Comparison of ENCODE assay signal across 16 mouse cellular contexts in the genomic region with DNA sequence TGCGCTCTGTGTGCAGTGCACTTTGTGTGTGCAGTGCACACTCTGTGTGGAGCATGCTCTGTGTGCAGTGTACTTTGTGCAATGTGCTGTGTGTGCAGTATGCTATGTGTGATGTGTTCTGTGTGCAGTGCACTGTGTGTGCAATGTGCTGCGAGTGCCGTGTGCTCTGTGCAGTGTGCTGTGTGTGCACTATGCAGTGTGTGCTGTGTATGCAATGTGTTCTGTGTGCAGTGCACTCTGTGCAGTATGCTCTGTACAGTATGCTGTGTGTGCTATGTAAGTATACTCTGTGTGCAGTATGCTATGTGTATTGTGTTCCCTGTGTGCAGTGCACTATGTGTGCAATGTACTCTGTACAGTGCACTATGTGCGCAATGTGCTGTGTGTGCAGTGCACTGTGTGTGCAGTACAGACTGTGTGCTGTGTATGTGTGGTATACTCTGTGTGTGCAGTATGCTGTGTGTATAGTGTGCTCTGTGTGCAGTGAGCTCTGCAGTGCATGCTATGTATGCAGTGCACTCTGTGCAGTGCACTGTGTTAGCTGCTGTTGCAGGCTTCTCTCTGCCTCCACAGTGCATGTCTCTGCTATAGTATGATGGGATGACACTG.
A peak's percentile ranks its signal among the peaks of the same experiment; 100 is the strongest.
DNase-seq lines count a peak whose midpoint lies in the region; ATAC-seq and TF ChIP-seq lines count a peak whose summit lies in the region.
"Had no signal": no experiment of that assay in that cellular context is flagged by ENCODE, and none has a peak within 500 bp of the region (broad histone marks: within the 10 kb centered on the region; RNA-seq: fewer than 3 reads in every experiment).

No protein-coding gene starts in this region.

- H3K27me3 ChIP-seq in embryonic facial prominence, embryonic 12.5 days = no peaks in the 10 kb centered on the region
- H3K27me3 ChIP-seq in embryonic facial prominence, embryonic 10.5 days (replicated peaks; ENCODE audit: low read depth, poor library complexity, severe bottlenecking) = no peaks in the 10 kb centered on the region
- H3K27me3 ChIP-seq in kidney, postnatal 0 days (ENCODE audit: insufficient read depth, low read length) = no peaks in the 10 kb centered on the region
- H3K27me3 ChIP-seq in G1E (ENCODE audit: insufficient read depth, low read length) = peaks cover 2% of the 10 kb centered on the region; the same call in 1 of the 2 replicates
- no peaks in the 10 kb centered on the region for H3K27me3 ChIP-seq in hindbrain, embryonic 15.5 days
- no peaks in the 10 kb centered on the region for H3K27me3 ChIP-seq in liver, postnatal 0 days (ENCODE audit: insufficient read depth, low read length)

- ATAC-seq in embryonic facial prominence, embryonic 12.5 days (ENCODE audit: insufficient number of reproducible peaks, insufficient read depth, low FRiP score, low TSS enrichment) = peak; percentile 41; the same call in 1 of the 2 replicates
- peak; percentile 38; the same call in 1 of the 2 replicates for ATAC-seq in kidney, postnatal 0 days (replicated peaks; ENCODE audit: low FRiP score, low read depth)
- no peak for ATAC-seq in G1E (ENCODE audit: extremely low read depth, insufficient number of reproducible peaks, low FRiP score, poor library complexity, severe bottlenecking)
- ATAC-seq in hindbrain, embryonic 15.5 days (ENCODE audit: low FRiP score, low read depth) = peak; percentile 61; the same call in 1 of the 2 replicates
- ATAC-seq in liver, postnatal 0 days = no peak

- H3K4me1 ChIP-seq in embryonic facial prominence, embryonic 12.5 days = no peaks in the 10 kb centered on the region
- H3K4me1 ChIP-seq in embryonic facial prominence, embryonic 10.5 days = no peaks in the 10 kb centered on the region
- no peaks in the 10 kb centered on the region for H3K4me1 ChIP-seq in kidney, postnatal 0 days (replicated peaks; ENCODE audit: insufficient read depth, low read length)
- H3K4me1 ChIP-seq in G1E (ENCODE audit: insufficient read depth, low read depth, low read length) = no peaks in the 10 kb centered on the region
- no peaks in the 10 kb centered on the region for H3K4me1 ChIP-seq in hindbrain, embryonic 15.5 days (replicated peaks)
- H3K4me1 ChIP-seq in liver, postnatal 0 days (ENCODE audit: insufficient read depth) = no peaks in the 10 kb centered on the region
- H3K4me1 ChIP-seq: heart, embryonic 10.5 days had no signal

- H3K4me3 ChIP-seq in embryonic facial prominence, embryonic 12.5 days = no peak overlapping the region
- no peak overlapping the region for H3K4me3 ChIP-seq in embryonic facial prominence, embryonic 10.5 days
- no peak overlapping the region for H3K4me3 ChIP-seq in kidney, postnatal 0 days (replicated peaks; ENCODE audit: low read depth, low read length)
- H3K4me3 ChIP-seq in G1E (ENCODE audit: low read depth, low read length) = peak overlapping the region; percentile 1; the same call in 1 of the 2 replicates
- H3K4me3 ChIP-seq in hindbrain, embryonic 15.5 days = no peak overlapping the region
- no peak overlapping the region for H3K4me3 ChIP-seq in liver, postnatal 0 days (ENCODE audit: low read depth, low read length)
- H3K4me3 ChIP-seq: heart, embryonic 10.5 days had no signal

- H3K4me2 ChIP-seq in embryonic facial prominence, embryonic 12.5 days (replicated peaks) = no peak overlapping the region
- no peak overlapping the region for H3K4me2 ChIP-seq in kidney, postnatal 0 days (ENCODE audit: low read length)
- no peak overlapping the region for H3K4me2 ChIP-seq in hindbrain, embryonic 15.5 days
- H3K4me2 ChIP-seq in liver, postnatal 0 days (ENCODE audit: low read depth, low read length) = no peak overlapping the region
- H3K4me2 ChIP-seq: liver, embryonic 11.5 days had no signal

- TF ChIP-seq EP300 in liver, postnatal 0 days (IDR thresholded peaks at IDR 0.05; ENCODE audit: low read depth) = no peak

- no peaks in the 10 kb centered on the region for H3K9me3 ChIP-seq in embryonic facial prominence, embryonic 12.5 days
- no peaks in the 10 kb centered on the region for H3K9me3 ChIP-seq in embryonic facial prominence, embryonic 10.5 days
- no peaks in the 10 kb centered on the region for H3K9me3 ChIP-seq in kidney, postnatal 0 days (replicated peaks; ENCODE audit: low read length)
- H3K9me3 ChIP-seq in G1E (replicated peaks) = no peaks in the 10 kb centered on the region
- no peaks in the 10 kb centered on the region for H3K9me3 ChIP-seq in hindbrain, embryonic 15.5 days
- H3K9me3 ChIP-seq in liver, postnatal 0 days (ENCODE audit: low read length) = no peaks in the 10 kb centered on the region
- H3K9me3 ChIP-seq: heart, embryonic 10.5 days had no signal

- H3K36me3 ChIP-seq in embryonic facial prominence, embryonic 12.5 days = peaks cover 89% of the 10 kb centered on the region
- peaks cover 99% of the 10 kb centered on the region for H3K36me3 ChIP-seq in embryonic facial prominence, embryonic 10.5 days (replicated peaks)
- H3K36me3 ChIP-seq in kidney, postnatal 0 days (ENCODE audit: insufficient read depth, low read length) = peaks cover 81% of the 10 kb centered on the region
- no peaks in the 10 kb centered on the region for H3K36me3 ChIP-seq in G1E (replicated peaks)
- H3K36me3 ChIP-seq in hindbrain, embryonic 15.5 days = peaks cover 86% of the 10 kb centered on the region
- peaks cover 67% of the 10 kb centered on the region for H3K36me3 ChIP-seq in liver, postnatal 0 days (replicated peaks; ENCODE audit: insufficient read depth, low read length)

- TF ChIP-seq CTCF in kidney, postnatal 0 days (IDR thresholded peaks at IDR 0.05; ENCODE audit: low read depth) = no peak
- TF ChIP-seq CTCF in G1E (IDR thresholded peaks at IDR 0.05; ENCODE audit: low read depth, low read length) = no peak
- TF ChIP-seq CTCF in liver, postnatal 0 days (IDR thresholded peaks at IDR 0.05; ENCODE audit: low read depth) = no peak

- 97% methylated on average over 4 of the region's 4 CpGs for WGBS in embryonic facial prominence, embryonic 12.5 days
- 95% methylated on average over 4 of the region's 4 CpGs for WGBS in embryonic facial prominence, embryonic 10.5 days
- 96% methylated on average over 4 of the region's 4 CpGs for WGBS in kidney, postnatal 0 days
- WGBS in hindbrain, embryonic 15.5 days = 98% methylated on average over 4 of the region's 4 CpGs
- 92% methylated on average over 4 of the region's 4 CpGs for WGBS in liver, postnatal 0 days (ENCODE audit: insufficient replicate concordance)

- DNase-seq in embryonic facial prominence, embryonic 10.5 days (ENCODE audit: low spot score) = no peak
- no peak for DNase-seq in kidney, postnatal 0 days (ENCODE audit: low spot score)
- no peak for DNase-seq in kidney, adult 9 months
- DNase-seq in G1E (ENCODE audit: low spot score) = no peak
- no peak for DNase-seq in ovary, postnatal 10 days (ENCODE audit: low spot score)
- DNase-seq in liver, postnatal 0 days = no peak
- DNase-seq: cerebellum, adult 11-12 months; kidney, postnatal 14 days; layer of hippocampus, adult 9-11 months; lung, postnatal 14 days; right cerebral cortex, postnatal 25 days; thymus, postnatal 25 days had no signal

- no peak overlapping the region for H3K27ac ChIP-seq in embryonic facial prominence, embryonic 12.5 days
- no peak overlapping the region for H3K27ac ChIP-seq in embryonic facial prominence, embryonic 10.5 days (replicated peaks)
- H3K27ac ChIP-seq in kidney, postnatal 0 days = no peak overlapping the region
- no peak overlapping the region for H3K27ac ChIP-seq in hindbrain, embryonic 15.5 days (replicated peaks)
- H3K27ac ChIP-seq in liver, postnatal 0 days (ENCODE audit: low read depth) = no peak overlapping the region
- H3K27ac ChIP-seq: heart, embryonic 10.5 days had no signal

- H3K9ac ChIP-seq in embryonic facial prominence, embryonic 12.5 days = no peak overlapping the region
- H3K9ac ChIP-seq in kidney, postnatal 0 days (ENCODE audit: low read depth, low read length) = no peak overlapping the region
- no peak overlapping the region for H3K9ac ChIP-seq in hindbrain, embryonic 15.5 days
- no peak overlapping the region for H3K9ac ChIP-seq in liver, postnatal 0 days (replicated peaks)

Comparison
In these comparisons a context has a peak if more than half of its experiments do, and no peak if none do; other contexts are left out.
1. ATAC-seq: peak in embryonic facial prominence, embryonic 12.5 days (single experiment), kidney, postnatal 0 days (single experiment) and hindbrain, embryonic 15.5 days (single experiment); none in G1E (single experiment) and liver, postnatal 0 days (single experiment).